Mouse (Mus musculus): ENCODE measurements around the gene D17Wsu92e.

GRCm38 (mm10) chr17:27791556-27791955, 28.9 kb downstream of the D17Wsu92e start:
- no peak for TF ChIP-seq POLR2A (IDR thresholded peaks at IDR 0.05; ENCODE audit: extremely low read depth, insufficient read depth, low read length)
- TF ChIP-seq CTCF (IDR thresholded peaks at IDR 0.05; ENCODE audit: extremely low read depth, insufficient read depth, low read length) = no peak
